Mouse (Mus musculus) 416B (cell line): ENCODE results near the gene Glycam1.

Experiments used
- DNase-seq: peaks from one replicate; pipeline ENCODE4 v3.0.0; 2011; ENCODE audit warnings: low read depth

Gene Glycam1

GRCm38 (mm10) chr15:103564981-103565380 lies at the start of gene Glycam1:
Gene Glycam1, minus strand, starts transcription at chr15:103565081.
- no peak for DNase-seq

- DNase-seq, result no peak
These were observed 39.6 kb upstream of the Glycam1 start for GRCm38 (mm10) chr15:103604481-103604880.

GRCm38 (mm10) chr15:103590779-103591178 lies 25.9 kb upstream of the Glycam1 start:
- DNase-seq, result no peak

GRCm38 (mm10) chr15:103587752-103588151 lies 22.9 kb upstream of the Glycam1 start:
- peak; percentile 72 for DNase-seq

GRCm38 (mm10) chr15:103585876-103586275 lies 21.0 kb upstream of the Glycam1 start:
- no peak for DNase-seq

GRCm38 (mm10) chr15:103552096-103552690 lies 12.7 kb downstream of the Glycam1 start:
- peak; percentile 78 for DNase-seq

- no peak for DNase-seq
These were observed 13.8 kb downstream of the Glycam1 start for GRCm38 (mm10) chr15:103551053-103551452.

GRCm38 (mm10) chr15:103549475-103549874 lies 15.4 kb downstream of the Glycam1 start:
- DNase-seq, result peak; percentile 29

- DNase-seq, result peak; percentile 25
These were observed 16.9 kb downstream of the Glycam1 start for GRCm38 (mm10) chr15:103547983-103548382.

- no peak for DNase-seq
These were observed 22.4 kb downstream of the Glycam1 start for GRCm38 (mm10) chr15:103542526-103542925.

- DNase-seq, result no peak
These were observed 24.2 kb downstream of the Glycam1 start for GRCm38 (mm10) chr15:103540646-103541045.

GRCm38 (mm10) chr15:103539259-103539658 lies 25.6 kb downstream of the Glycam1 start:
- no peak for DNase-seq

GRCm38 (mm10) chr15:103537822-103538213 lies 27.1 kb downstream of the Glycam1 start, which contains the start of gene Ppp1r1a:
Gene Ppp1r1a, minus strand, starts transcription at chr15:103538003.
- DNase-seq, result no peak

GRCm38 (mm10) chr15:103537011-103537821 lies 27.7 kb downstream of the Glycam1 start:
- DNase-seq, result no peak

- no peak for DNase-seq
These were observed 28.4 kb downstream of the Glycam1 start for GRCm38 (mm10) chr15:103536456-103536855.

GRCm38 (mm10) chr15:103535786-103536185 lies 29.1 kb downstream of the Glycam1 start:
- no peak for DNase-seq

- no peak for DNase-seq
These were observed 29.9 kb downstream of the Glycam1 start for GRCm38 (mm10) chr15:103535030-103535429.

- DNase-seq, result no peak
These were observed 30.7 kb downstream of the Glycam1 start for GRCm38 (mm10) chr15:103534054-103534620.

GRCm38 (mm10) chr15:103530372-103530771 lies 34.5 kb downstream of the Glycam1 start:
- peak; percentile 44 for DNase-seq

- no peak for DNase-seq
These were observed 41.7 kb downstream of the Glycam1 start for GRCm38 (mm10) chr15:103523156-103523555.

- no peak for DNase-seq
These were observed 42.3 kb downstream of the Glycam1 start for GRCm38 (mm10) chr15:103522458-103523099.
